Mouse (Mus musculus) E14TG2a.4 (cell line): Measurements from ENCODE around the gene Kl.

ENCODE experiments used
- H3K27me3 ChIP-seq: 2 replicates; pipeline ENCODE4 v1.6.1; 2014; ENCODE audit warnings: low read length, control low read depth; ENCODE audit not compliant: insufficient read depth
- H3K36me3 ChIP-seq: 2 replicates; pipeline ENCODE4 v1.6.1; 2014; ENCODE audit warnings: low read length, control low read depth; ENCODE audit not compliant: insufficient read depth
- H3K4me1 ChIP-seq: replicated peaks from 2 replicates; pipeline ENCODE4 v1.6.1; 2014; ENCODE audit warnings: low read depth, low read length, control low read depth
- H3K4me3 ChIP-seq: replicated peaks from 2 replicates; pipeline ENCODE4 v1.5.1; 2014; ENCODE audit warnings: mild to moderate bottlenecking, low read length
- H3K9me3 ChIP-seq: 2 replicates; pipeline ENCODE4 v1.6.1; 2014; ENCODE audit warnings: low read length, control low read depth
- CTCF ChIP-seq: conservative IDR thresholded peaks from 2 replicates; pipeline ENCODE4 v1.5.1; 2014; ENCODE audit warnings: low read length
- NANOG ChIP-seq: IDR thresholded peaks from 2 replicates; pipeline ENCODE4 v1.6.1; 2014; ENCODE audit warnings: borderline replicate concordance, low read length, mixed read lengths
- POU5F1 ChIP-seq: IDR thresholded peaks from 2 replicates; pipeline ENCODE4 v1.6.1; 2014; ENCODE audit warnings: low read length, borderline replicate concordance

Kl gene

DNA sequence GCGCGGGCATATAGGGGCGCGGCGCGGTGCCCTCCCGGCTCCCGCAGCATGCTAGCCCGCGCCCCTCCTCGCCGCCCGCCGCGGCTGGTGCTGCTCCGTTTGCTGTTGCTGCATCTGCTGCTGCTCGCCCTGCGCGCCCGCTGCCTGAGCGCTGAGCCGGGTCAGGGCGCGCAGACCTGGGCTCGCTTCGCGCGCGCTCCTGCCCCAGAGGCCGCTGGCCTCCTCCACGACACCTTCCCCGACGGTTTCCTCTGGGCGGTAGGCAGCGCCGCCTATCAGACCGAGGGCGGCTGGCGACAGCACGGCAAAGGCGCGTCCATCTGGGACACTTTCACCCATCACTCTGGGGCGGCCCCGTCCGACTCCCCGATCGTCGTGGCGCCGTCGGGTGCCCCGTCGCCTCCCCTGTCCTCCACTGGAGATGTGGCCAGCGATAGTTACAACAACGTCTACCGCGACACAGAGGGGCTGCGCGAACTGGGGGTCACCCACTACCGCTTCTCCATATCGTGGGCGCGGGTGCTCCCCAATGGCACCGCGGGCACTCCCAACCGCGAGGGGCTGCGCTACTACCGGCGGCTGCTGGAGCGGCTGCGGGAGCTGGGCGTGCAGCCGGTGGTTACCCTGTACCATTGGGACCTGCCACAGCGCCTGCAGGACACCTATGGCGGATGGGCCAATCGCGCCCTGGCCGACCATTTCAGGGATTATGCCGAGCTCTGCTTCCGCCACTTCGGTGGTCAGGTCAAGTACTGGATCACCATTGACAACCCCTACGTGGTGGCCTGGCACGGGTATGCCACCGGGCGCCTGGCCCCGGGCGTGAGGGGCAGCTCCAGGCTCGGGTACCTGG, 488 bp downstream of the Kl start:
- Histone ChIP-seq H3K9me3 (no peaks in the 10 kb centered on the region), H3K27me3 (peaks cover 77% of the 10 kb centered on the region), H3K4me1 (peaks cover 30% of the 10 kb centered on the region), H3K4me3 (peak overlapping the region; percentile 83), H3K36me3 (no peaks in the 10 kb centered on the region)
- TF ChIP-seq CTCF = no peak
- TF ChIP-seq POU5F1 = no peak
- TF ChIP-seq NANOG = no peak

DNA sequence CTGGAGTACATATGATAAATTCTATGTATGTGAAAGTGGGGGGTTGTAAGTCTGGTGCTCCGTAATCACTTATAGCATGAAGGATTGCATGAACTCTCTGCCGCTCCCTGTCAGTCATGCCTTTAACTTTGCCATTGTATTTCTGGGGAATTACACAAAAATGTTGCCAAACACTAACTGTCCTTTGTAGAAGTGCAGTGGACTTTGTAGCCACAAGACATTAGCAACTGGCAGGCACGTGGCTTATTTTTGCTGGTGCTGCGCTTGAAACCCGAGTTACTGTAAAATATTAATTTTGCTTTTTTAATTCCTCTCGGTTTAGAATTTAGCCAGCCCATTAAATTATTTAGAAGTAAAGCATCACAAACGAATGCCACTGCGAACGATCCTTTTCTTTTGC, 2.4 kb downstream of the Kl start:
- peaks cover 77% of the 10 kb centered on the region for H3K27me3 ChIP-seq
- H3K9me3 ChIP-seq = no peaks in the 10 kb centered on the region
- TF ChIP-seq POU5F1 (no peak), NANOG (no peak)
- no peak overlapping the region for H3K4me3 ChIP-seq
- peaks cover 17% of the 10 kb centered on the region for H3K4me1 ChIP-seq
- H3K36me3 ChIP-seq = no peaks in the 10 kb centered on the region

DNA sequence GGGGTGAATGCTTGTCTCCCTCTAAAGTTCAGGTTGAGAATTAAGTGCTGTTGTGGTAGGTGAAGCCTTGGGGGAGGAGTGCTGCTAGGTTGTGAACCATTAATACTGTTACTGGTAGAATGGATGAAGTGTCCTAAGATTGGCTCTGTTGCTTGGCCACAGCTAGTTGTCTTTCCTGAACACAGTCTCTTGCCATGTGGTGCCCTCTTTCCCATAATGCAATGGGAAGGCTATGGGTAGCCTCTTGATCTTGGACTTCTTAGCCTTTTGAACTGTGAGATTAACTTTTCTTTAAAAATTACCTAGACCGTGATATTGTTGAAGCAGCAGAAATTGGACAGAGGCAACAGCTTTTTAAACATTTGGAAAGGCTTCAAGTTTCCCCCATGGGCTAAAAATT, 7.5 kb downstream of the Kl start:
- Histone ChIP-seq H3K4me1 (peaks cover 30% of the 10 kb centered on the region), H3K36me3 (no peaks in the 10 kb centered on the region), H3K27me3 (peaks cover 31% of the 10 kb centered on the region), H3K9me3 (peaks cover 7% of the 10 kb centered on the region), H3K4me3 (no peak overlapping the region)
- no peak for TF ChIP-seq NANOG
- no peak for TF ChIP-seq POU5F1
- no peak for TF ChIP-seq CTCF

DNA sequence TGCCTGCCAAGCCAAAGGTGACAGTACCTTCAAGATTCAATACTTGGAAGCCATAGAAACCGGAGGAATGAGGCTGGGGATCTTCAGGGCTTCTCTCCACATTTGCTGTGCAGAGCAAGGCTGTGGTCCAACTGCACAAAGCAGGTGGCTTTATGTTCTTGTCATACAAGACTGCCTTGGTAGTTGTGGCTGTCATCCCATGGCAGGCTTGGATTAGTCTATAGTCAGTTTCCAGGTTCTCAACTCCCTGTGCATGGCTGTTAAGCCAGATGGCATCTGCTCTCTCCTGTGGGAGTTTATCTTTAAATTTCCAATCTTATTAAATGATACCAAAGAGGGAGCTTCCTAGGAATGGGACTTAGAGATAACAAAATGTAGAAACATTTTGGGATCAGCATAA, 9.2 kb downstream of the Kl start:
- no peak overlapping the region for H3K4me3 ChIP-seq
- TF ChIP-seq POU5F1 = no peak
- no peak for TF ChIP-seq CTCF
- TF ChIP-seq NANOG = no peak
- H3K9me3 ChIP-seq = peaks cover 15% of the 10 kb centered on the region
- no peaks in the 10 kb centered on the region for H3K36me3 ChIP-seq
- H3K27me3 ChIP-seq = peaks cover 14% of the 10 kb centered on the region
- peaks cover 26% of the 10 kb centered on the region for H3K4me1 ChIP-seq

DNA sequence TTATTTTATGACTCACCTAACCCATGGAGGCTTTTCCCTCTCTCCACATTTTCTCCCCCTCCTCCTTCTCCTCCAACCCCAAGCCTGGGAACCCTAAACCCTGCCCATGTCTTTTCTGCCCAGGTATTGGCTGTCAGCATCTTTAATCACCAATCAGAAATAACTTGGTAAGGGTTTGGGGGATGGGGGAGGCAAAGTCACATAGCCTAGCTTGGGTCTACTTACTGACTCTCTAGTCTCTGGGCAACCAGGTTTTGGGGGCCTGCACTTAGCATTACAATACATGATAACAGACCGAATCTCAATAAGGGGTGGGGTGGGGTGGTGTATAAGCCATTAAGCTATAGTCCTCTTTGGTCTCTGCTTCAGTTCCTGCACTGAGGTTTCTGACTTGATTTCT, 10.3 kb downstream of the Kl start:
- peaks cover 15% of the 10 kb centered on the region for H3K9me3 ChIP-seq
- H3K27me3 ChIP-seq = 0 out of 2 replicates have a peak, but pooled peaks cover 4% of the 10 kb centered on the region
- TF ChIP-seq POU5F1 = no peak
- no peak for TF ChIP-seq NANOG
- TF ChIP-seq CTCF = no peak
- H3K36me3 ChIP-seq = no peaks in the 10 kb centered on the region
- H3K4me1 ChIP-seq = peaks cover 26% of the 10 kb centered on the region
- peak overlapping the region; percentile 17; the same call in 1 of the 2 replicates for H3K4me3 ChIP-seq

DNA sequence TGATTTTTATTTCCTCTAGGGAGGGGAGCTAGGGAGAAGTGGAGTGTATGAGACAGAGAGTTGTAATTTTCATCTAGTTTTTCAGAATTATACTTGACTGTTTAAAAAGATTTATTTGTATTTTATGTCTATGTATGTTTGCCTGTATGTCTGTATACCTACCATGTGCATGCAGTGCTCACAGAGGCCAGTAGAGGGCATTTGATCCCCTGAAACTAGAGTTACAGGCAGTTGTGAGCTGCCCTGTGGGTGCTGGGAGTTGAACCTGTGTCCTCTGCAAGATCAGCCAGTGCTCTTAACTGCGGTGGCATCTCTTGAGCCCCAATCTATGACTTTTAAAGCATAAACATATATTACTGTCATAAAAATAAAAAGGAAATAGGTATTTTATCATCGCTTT, 15.5 kb downstream of the Kl start:
- no peak overlapping the region for H3K4me3 ChIP-seq
- no peak for TF ChIP-seq POU5F1
- peak; percentile 61 for TF ChIP-seq CTCF
- TF ChIP-seq NANOG = no peak
- no peaks in the 10 kb centered on the region for H3K36me3 ChIP-seq
- no peaks in the 10 kb centered on the region for H3K27me3 ChIP-seq
- peaks cover 15% of the 10 kb centered on the region for H3K4me1 ChIP-seq
- peaks cover 18% of the 10 kb centered on the region for H3K9me3 ChIP-seq

DNA sequence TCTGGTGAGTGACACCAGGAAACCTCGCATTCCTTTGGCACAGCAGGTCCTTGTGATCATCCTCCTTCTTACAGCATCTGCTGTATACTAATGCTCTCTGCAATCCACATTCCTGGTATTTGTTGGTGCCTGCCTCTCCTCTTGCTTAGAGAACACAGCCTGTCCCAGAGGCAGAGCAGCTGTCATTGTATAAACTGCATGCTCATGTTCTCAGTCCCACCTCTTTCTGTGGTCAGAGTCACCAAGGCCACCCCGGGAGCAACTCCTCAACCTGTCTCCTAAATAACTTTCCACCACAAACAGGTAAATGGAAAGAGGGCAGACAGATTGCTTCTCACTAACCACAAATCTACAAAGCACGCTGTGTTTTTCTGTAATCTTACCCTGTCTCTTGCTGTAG, 18.1 kb downstream of the Kl start:
- peaks cover 8% of the 10 kb centered on the region; the same call in 1 of the 2 replicates for H3K4me1 ChIP-seq
- TF ChIP-seq CTCF (no peak), POU5F1 (no peak), NANOG (no peak)
- no peaks in the 10 kb centered on the region for H3K36me3 ChIP-seq
- no peaks in the 10 kb centered on the region for H3K27me3 ChIP-seq
- no peak overlapping the region for H3K4me3 ChIP-seq
- H3K9me3 ChIP-seq = peaks cover 4% of the 10 kb centered on the region; the same call in 1 of the 2 replicates

DNA sequence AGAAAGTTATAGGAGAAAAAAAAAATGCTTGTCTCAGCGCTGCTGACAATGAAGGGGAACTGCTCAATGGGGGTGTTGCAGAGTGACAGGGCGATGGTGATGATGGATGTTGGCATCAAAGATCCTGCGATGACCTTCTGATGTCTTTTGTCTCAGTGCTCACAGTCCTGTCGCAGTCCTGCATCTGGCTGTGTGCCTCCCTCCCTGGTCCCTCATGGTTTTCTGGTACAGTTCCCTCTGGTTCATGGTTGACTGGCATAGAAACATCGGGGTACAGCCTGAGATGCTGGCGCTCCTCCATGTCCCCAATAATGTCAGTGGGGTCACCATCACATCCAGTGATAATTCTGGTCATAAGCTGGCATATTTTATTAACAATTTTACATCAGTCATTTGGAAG, 18.7 kb downstream of the Kl start:
- no peaks in the 10 kb centered on the region for H3K27me3 ChIP-seq

DNA sequence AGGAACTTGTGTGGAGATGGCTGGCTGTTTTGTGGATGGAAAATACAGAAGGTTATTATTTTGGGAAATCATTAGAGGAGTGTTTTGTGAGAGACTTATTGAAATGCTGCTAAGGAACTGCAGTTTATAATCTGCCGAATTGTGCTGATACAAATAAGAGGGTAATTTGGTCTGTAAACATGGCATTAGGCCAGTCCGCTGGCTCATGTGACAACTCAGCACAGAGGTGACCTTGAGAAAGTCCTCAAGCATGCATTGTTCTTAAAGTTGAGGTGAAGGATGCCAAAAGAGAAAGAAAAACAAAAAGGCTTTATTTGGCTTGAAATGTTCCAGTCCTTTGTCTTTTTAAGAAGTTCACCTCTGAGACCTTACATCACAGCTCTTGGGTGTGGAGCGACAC, 21.8 kb downstream of the Kl start:
- Histone ChIP-seq H3K27me3 (no peaks in the 10 kb centered on the region), H3K4me3 (no peak overlapping the region), H3K9me3 (no peaks in the 10 kb centered on the region), H3K4me1 (peaks cover 8% of the 10 kb centered on the region; the same call in 1 of the 2 replicates), H3K36me3 (no peaks in the 10 kb centered on the region)
- TF ChIP-seq POU5F1 (no peak), NANOG (no peak), CTCF (no peak)

More for the DNA sequence above, 18.7 kb downstream of the Kl start:
- Histone ChIP-seq H3K4me3 (no peak overlapping the region), H3K4me1 (peaks cover 8% of the 10 kb centered on the region; the same call in 1 of the 2 replicates), H3K9me3 (0 out of 2 replicates have a peak, but pooled peaks cover 3% of the 10 kb centered on the region), H3K36me3 (no peaks in the 10 kb centered on the region)
- TF ChIP-seq CTCF (no peak), POU5F1 (no peak), NANOG (no peak)
